Mouse (Mus musculus) C2C12 (cell line): ENCODE results near the gene Krtap15. TPM values are rescaled to one million over a fixed set of nuclear protein-coding genes. Genes with fewer than 3 reads are reported as not detected.

ENCODE experiments used
- H3K27me3 ChIP-seq: one replicate; pipeline ENCODE4 v1.6.1; 2011; ENCODE audit not compliant: control insufficient read depth, insufficient read depth, insufficient read length
- H3K36me3 ChIP-seq: one replicate; pipeline ENCODE4 v1.6.1; 2011; ENCODE audit not compliant: control insufficient read depth, insufficient read depth
- H3K4me3 ChIP-seq: one replicate; pipeline ENCODE4 v1.5.1; 2011; ENCODE audit warnings: mild to moderate bottlenecking, control low read depth; ENCODE audit not compliant: poor library complexity, insufficient read depth, severe bottlenecking
- H3K79me2 ChIP-seq: one replicate; pipeline ENCODE4 v1.6.1; 2011; ENCODE audit not compliant: control insufficient read depth, insufficient read depth
- H3K79me3 ChIP-seq: one replicate; pipeline ENCODE4 v1.6.1; 2011; ENCODE audit warnings: low read depth, control low read depth
- H3ac ChIP-seq: one replicate; pipeline ENCODE3; 2011; ENCODE audit warnings: low read depth; ENCODE audit not compliant: control insufficient read depth, insufficient read length
- CEBPB ChIP-seq: IDR thresholded peaks from one replicate; pipeline ENCODE4 v1.6.1; 2011; ENCODE audit warnings: low read depth, mild to moderate bottlenecking, control low read depth, moderate library complexity
- CTCF ChIP-seq: IDR thresholded peaks from one replicate; pipeline ENCODE4 v1.5.1; 2011; ENCODE audit not compliant: control insufficient read depth, insufficient read depth, insufficient read length
- FOSL1 ChIP-seq: IDR thresholded peaks from one replicate; pipeline ENCODE4 v1.8.0; 2011; ENCODE audit warnings: mild to moderate bottlenecking, low read length; ENCODE audit not compliant: poor library complexity, insufficient read depth, severe bottlenecking
- MAX ChIP-seq: IDR thresholded peaks from one replicate; pipeline ENCODE4 v1.6.1; 2011; ENCODE audit warnings: mild to moderate bottlenecking, control low read depth
- MYOD1 ChIP-seq: IDR thresholded peaks from one replicate; pipeline ENCODE4 v1.6.1; 2011; ENCODE audit warnings: low read depth; ENCODE audit not compliant: control insufficient read depth, insufficient read length
- MYOG ChIP-seq: IDR thresholded peaks from one replicate; pipeline ENCODE4 v1.6.1; 2011; ENCODE audit not compliant: control insufficient read depth, insufficient read length; ENCODE audit errors: extremely low read depth
- USF1 ChIP-seq: IDR thresholded peaks from one replicate; pipeline ENCODE4 v1.6.1; 2011; ENCODE audit warnings: low read depth, mild to moderate bottlenecking, control low read depth, moderate library complexity
- polyA plus RNA-seq: library from polyadenylated mRNA; unstranded; fragments of >200 nt; fragmentation: generic; extraction: Trizol; gene quantifications from one replicate; pipeline ENCODE4 v1.2.1, GENCODE M21; 2012; ENCODE audit warnings: missing spikeins

Krtap15 gene
- polyA plus RNA-seq, 1 experiment, result not detected

- no peaks in the 10 kb centered on the region for H3K79me2 ChIP-seq
- no peaks in the 10 kb centered on the region for H3K27me3 ChIP-seq
- H3ac ChIP-seq, result no peak within 1 kb of the TSS
- no peaks in the 10 kb centered on the region for H3K36me3 ChIP-seq
- no peaks in the 10 kb centered on the region for H3K79me3 ChIP-seq
- no peak within 1 kb of the TSS for H3K4me3 ChIP-seq
- TF ChIP-seq USF1 (no peak), CTCF (no peak), MYOG (no peak)
Measured at GRCm38 (mm10) chr16:88869311-88869710, 49.3 kb downstream of the Krtap15 start, which contains the start of gene Krtap19-1. TSS of gene Krtap19-1 (minus strand) at chr16:88869411.

GRCm38 (mm10) chr16:88874169-88874568, 54.2 kb downstream of the Krtap15 start, which contains the start of gene Krtap19-2:
TSS of gene Krtap19-2 (minus strand) at chr16:88874269.
- Histone ChIP-seq H3K36me3 (no peaks in the 10 kb centered on the region), H3ac (no peak within 1 kb of the TSS), H3K4me3 (no peak within 1 kb of the TSS), H3K79me2 (no peaks in the 10 kb centered on the region), H3K27me3 (no peaks in the 10 kb centered on the region), H3K79me3 (no peaks in the 10 kb centered on the region)
- TF ChIP-seq FOSL1 (no peak), CEBPB (no peak), MAX (no peak), MYOG (no peak), USF1 (no peak), CTCF (no peak), MYOD1 (no peak)

- H3K36me3 ChIP-seq, result no peaks in the 10 kb centered on the region
- no peak within 1 kb of the TSS for H3K4me3 ChIP-seq
- H3ac ChIP-seq, result no peak within 1 kb of the TSS
- H3K27me3 ChIP-seq, result no peaks in the 10 kb centered on the region
- TF ChIP-seq MAX (no peak), FOSL1 (no peak), CTCF (no peak), CEBPB (no peak), USF1 (no peak), MYOG (no peak), MYOD1 (no peak)
- H3K79me3 ChIP-seq, result no peaks in the 10 kb centered on the region
- no peaks in the 10 kb centered on the region for H3K79me2 ChIP-seq
Measured at GRCm38 (mm10) chr16:88877938-88878337, 57.9 kb downstream of the Krtap15 start, which contains the start of gene Krtap19-3. TSS of gene Krtap19-3 (minus strand) at chr16:88878038.

Other genes with a start within 250 kb of the Krtap15 start
- not detected for gene Krtap24-1, start 207.9 kb upstream of the Krtap15 start, polyA plus RNA-seq
- not detected for gene 2310079G19Rik, start 192.5 kb upstream of the Krtap15 start, polyA plus RNA-seq
- not detected for gene Krtap26-1, start 172.4 kb upstream of the Krtap15 start, polyA plus RNA-seq
- not detected for gene Krtap27-1, start 148.5 kb upstream of the Krtap15 start, polyA plus RNA-seq
- not detected for gene 2310061N02Rik, start 112.3 kb upstream of the Krtap15 start, polyA plus RNA-seq
- gene Krtap13-1, start 91.4 kb upstream of the Krtap15 start, polyA plus RNA-seq, result not detected
- not detected for gene Krtap13, start 68.6 kb upstream of the Krtap15 start, polyA plus RNA-seq
- not detected for gene 2310034C09Rik, start 61.4 kb upstream of the Krtap15 start, polyA plus RNA-seq
- gene 2310057N15Rik, start 46.0 kb upstream of the Krtap15 start, polyA plus RNA-seq, result not detected
- not detected for gene Gm5965, start 42.3 kb upstream of the Krtap15 start, polyA plus RNA-seq
- not detected for gene Gm20741, start 8.0 kb upstream of the Krtap15 start, polyA plus RNA-seq
- not detected for gene Krtap14, start 5.9 kb downstream of the Krtap15 start, polyA plus RNA-seq
- not detected for gene Krtap19-1, start 49.2 kb downstream of the Krtap15 start, polyA plus RNA-seq
- not detected for gene Krtap19-2, start 54.1 kb downstream of the Krtap15 start, polyA plus RNA-seq
- not detected for gene Krtap19-3, start 57.8 kb downstream of the Krtap15 start, polyA plus RNA-seq
- not detected for gene Krtap19-4, start 64.9 kb downstream of the Krtap15 start, polyA plus RNA-seq
- not detected for gene Krtap19-5, start 76.2 kb downstream of the Krtap15 start, polyA plus RNA-seq
- not detected for gene Krtap19-9b, start 112.0 kb downstream of the Krtap15 start, polyA plus RNA-seq
- not detected for gene Krtap16-3, start 142.7 kb downstream of the Krtap15 start, polyA plus RNA-seq
- not detected for gene Krtap22-2, start 190.5 kb downstream of the Krtap15 start, polyA plus RNA-seq
- not detected for gene Gm10229, start 195.1 kb downstream of the Krtap15 start, polyA plus RNA-seq
- not detected for gene Krtap6-1, start 211.5 kb downstream of the Krtap15 start, polyA plus RNA-seq
- gene Gm10228, start 221.3 kb downstream of the Krtap15 start, polyA plus RNA-seq, result not detected
- gene Krtap6-5, start 227.7 kb downstream of the Krtap15 start, polyA plus RNA-seq, result not detected
- not detected for gene 1110025L11Rik, start 243.8 kb downstream of the Krtap15 start, polyA plus RNA-seq